Mouse (Mus musculus): ENCODE data around the gene Kdm8. TPM values are rescaled to one million over a fixed set of nuclear protein-coding genes. Genes with fewer than 3 reads are reported as not detected.
A peak's percentile ranks its signal among the peaks of the same experiment; 100 is the strongest.

Kdm8 gene
- polyA plus RNA-seq, 1 experiment = 2.4 TPM

DNA sequence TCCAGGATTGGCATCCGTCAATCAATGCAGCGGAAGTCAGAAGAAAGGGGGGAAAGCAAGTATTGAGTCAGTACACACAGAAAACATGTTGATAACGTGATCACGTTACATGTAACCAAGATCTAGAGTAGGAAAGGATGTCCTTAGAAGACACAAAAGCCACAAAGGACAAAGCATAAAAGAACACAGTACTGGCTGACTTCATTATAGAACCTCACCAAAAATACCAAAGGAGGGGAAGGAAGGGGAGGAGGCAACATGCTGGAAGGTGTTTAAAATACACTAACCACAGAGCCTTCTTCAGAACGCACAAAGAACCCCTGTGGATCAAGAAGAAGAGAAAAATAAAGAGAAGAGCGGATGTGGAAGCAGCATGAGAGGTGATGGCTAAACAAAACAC is 44.2 kb downstream of the Kdm8 start:
- peaks cover 21% of the 10 kb centered on the region for H3K4me1 ChIP-seq (ENCODE audit: control insufficient read depth, insufficient read depth, insufficient read length, low read length)
- H3K36me3 ChIP-seq (ENCODE audit: control insufficient read depth, insufficient read depth, low read length) = peaks cover 2% of the 10 kb centered on the region; the same call in 1 of the 2 replicates

DNA sequence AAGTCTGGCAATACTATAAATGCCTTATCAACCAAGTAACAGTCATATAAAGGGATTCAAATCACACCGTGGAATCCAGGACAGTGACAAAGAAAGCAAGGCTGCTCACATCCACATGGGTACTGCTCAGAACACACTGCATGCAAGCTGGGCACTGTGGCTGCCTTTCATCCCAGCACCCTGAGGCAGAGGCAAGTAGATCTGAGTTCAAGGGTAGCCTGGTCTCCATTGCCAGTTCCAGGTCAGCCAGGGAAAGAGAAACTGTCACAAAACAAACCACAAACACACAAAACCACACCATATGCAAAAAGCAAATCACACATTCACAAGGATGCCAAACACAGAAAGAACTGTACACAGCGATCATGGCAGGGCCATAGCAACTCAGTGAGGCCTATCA is 45.2 kb downstream of the Kdm8 start:
- Histone ChIP-seq H3K4me3 (ENCODE audit: low read depth, low read length) (no peak overlapping the region), H3K4me1 (ENCODE audit: control insufficient read depth, insufficient read depth, insufficient read length, low read length) (peaks cover 27% of the 10 kb centered on the region), H3K36me3 (ENCODE audit: control insufficient read depth, insufficient read depth, low read length) (peaks cover 2% of the 10 kb centered on the region; the same call in 1 of the 2 replicates), H3K27me3 (ENCODE audit: control insufficient read depth, insufficient read depth, low read length) (no peaks in the 10 kb centered on the region), H3K27ac (ENCODE audit: insufficient read depth, low read depth, low read length) (no peak overlapping the region)
- 71% methylated on average over 2 of the region's 2 CpGs for WGBS
- no peak for TF ChIP-seq CTCF (IDR thresholded peaks at IDR 0.05; ENCODE audit: extremely low read depth, insufficient read length, insufficient replicate concordance, low read depth, low read length)
- no peak for TF ChIP-seq POLR2A (IDR thresholded peaks at IDR 0.05; ENCODE audit: low read depth, low read length)

More for the DNA sequence above, 44.2 kb downstream of the Kdm8 start:
- TF ChIP-seq POLR2A (IDR thresholded peaks at IDR 0.05; ENCODE audit: low read depth, low read length) = no peak
- no peak for TF ChIP-seq CTCF (IDR thresholded peaks at IDR 0.05; ENCODE audit: extremely low read depth, insufficient read length, insufficient replicate concordance, low read depth, low read length)
- Histone ChIP-seq H3K27ac (ENCODE audit: insufficient read depth, low read depth, low read length) (peak overlapping the region; percentile 31; the same call in 1 of the 2 replicates), H3K4me3 (ENCODE audit: low read depth, low read length) (no peak overlapping the region), H3K27me3 (ENCODE audit: control insufficient read depth, insufficient read depth, low read length) (no peaks in the 10 kb centered on the region)
- 85% methylated on average over 6 of the region's 6 CpGs for WGBS

DNA sequence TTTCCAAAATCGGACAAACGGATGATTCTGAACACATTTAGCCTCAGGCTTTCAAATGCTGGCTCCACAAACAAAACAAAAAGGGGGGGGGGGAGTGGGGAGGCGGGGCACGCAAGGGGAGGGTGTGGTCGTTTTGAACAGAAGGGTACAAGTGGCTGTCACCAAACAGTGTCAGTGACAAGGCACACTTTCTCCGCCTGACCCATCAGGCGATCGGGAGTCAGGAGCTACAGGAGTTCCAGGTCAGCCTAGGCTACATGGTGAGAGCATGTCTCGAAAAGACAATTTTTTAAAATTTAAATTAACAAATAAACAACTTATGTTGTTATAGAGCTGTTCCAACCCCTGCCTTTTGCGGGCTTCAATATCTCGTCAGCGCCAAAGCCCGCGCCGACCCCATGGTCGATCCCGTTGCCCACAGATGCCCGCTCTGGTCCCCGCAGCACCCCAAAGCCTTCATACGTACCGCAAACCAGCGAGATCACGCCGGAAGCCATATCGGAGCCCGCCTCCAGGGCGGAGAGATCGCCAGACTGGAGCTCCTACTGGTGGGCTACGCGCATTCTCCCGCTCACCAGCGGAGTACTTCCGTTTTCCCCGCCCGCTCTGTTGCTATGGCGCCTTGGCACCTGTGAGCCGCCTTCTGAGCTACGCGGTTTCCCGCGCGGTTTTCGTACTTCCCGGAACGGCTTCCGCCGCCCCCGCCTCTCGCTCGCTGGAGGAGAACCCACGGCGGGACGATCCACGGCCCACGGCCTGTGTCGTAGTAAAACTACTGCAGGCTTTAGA is 46.7 kb downstream of the Kdm8 start, which contains the start of gene Nsmce1:
TSS of gene Nsmce1 (minus strand) at position 650 of the 789 bp plus-strand sequence.
- Histone ChIP-seq H3K4me3 (ENCODE audit: low read depth, low read length) (peak within 1 kb of the TSS; percentile 85), H3K36me3 (ENCODE audit: control insufficient read depth, insufficient read depth, low read length) (no peaks in the 10 kb centered on the region), H3K27me3 (ENCODE audit: control insufficient read depth, insufficient read depth, low read length) (no peaks in the 10 kb centered on the region), H3K4me1 (ENCODE audit: control insufficient read depth, insufficient read depth, insufficient read length, low read length) (peaks cover 29% of the 10 kb centered on the region), H3K27ac (ENCODE audit: insufficient read depth, low read depth, low read length) (peak within 1 kb of the TSS; percentile 97)
- WGBS = under 1% methylated on average over 56 of the region's 56 CpGs
- TF ChIP-seq POLR2A (IDR thresholded peaks at IDR 0.05; ENCODE audit: low read depth, low read length) (peak; percentile 61), CTCF (IDR thresholded peaks at IDR 0.05; ENCODE audit: extremely low read depth, insufficient read length, insufficient replicate concordance, low read depth, low read length) (peak; percentile 11; the same call in 1 of the 2 replicates)

DNA sequence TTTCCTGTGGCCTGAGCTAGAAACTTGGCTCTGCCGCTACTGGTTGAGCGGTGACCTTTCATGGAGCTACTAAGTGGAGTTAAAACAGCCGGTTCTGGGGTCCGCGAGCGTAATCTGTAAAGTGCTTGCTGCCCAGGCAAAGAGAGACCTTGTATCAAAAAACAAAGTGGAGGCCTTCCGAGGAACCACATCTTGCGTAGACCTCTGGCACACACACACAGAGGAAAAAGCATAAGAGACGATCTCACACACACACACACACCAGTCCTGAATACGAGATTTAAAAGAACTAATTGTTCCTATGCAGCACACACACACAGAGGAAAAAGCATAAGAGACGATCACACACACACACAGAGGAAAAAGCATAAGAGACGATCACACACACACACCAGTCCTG is 47.3 kb downstream of the Kdm8 start:
- H3K4me3 ChIP-seq (ENCODE audit: low read depth, low read length) = peak overlapping the region; percentile 85
- WGBS = 12% methylated on average over 12 of the region's 12 CpGs
- H3K27ac ChIP-seq (ENCODE audit: insufficient read depth, low read depth, low read length) = peak overlapping the region; percentile 97
- H3K36me3 ChIP-seq (ENCODE audit: control insufficient read depth, insufficient read depth, low read length) = no peaks in the 10 kb centered on the region
- TF ChIP-seq CTCF (IDR thresholded peaks at IDR 0.05; ENCODE audit: extremely low read depth, insufficient read length, insufficient replicate concordance, low read depth, low read length) = no peak
- no peak for TF ChIP-seq POLR2A (IDR thresholded peaks at IDR 0.05; ENCODE audit: low read depth, low read length)
- H3K27me3 ChIP-seq (ENCODE audit: control insufficient read depth, insufficient read depth, low read length) = no peaks in the 10 kb centered on the region
- H3K4me1 ChIP-seq (ENCODE audit: control insufficient read depth, insufficient read depth, insufficient read length, low read length) = peaks cover 28% of the 10 kb centered on the region

GRCm38 (mm10) chr7:125492551-125492950 is 48.1 kb downstream of the Kdm8 start:
- Histone ChIP-seq H3K4me3 (ENCODE audit: low read depth, low read length) (no peak overlapping the region), H3K27ac (ENCODE audit: insufficient read depth, low read depth, low read length) (peak overlapping the region; percentile 97), H3K27me3 (ENCODE audit: control insufficient read depth, insufficient read depth, low read length) (no peaks in the 10 kb centered on the region), H3K4me1 (ENCODE audit: control insufficient read depth, insufficient read depth, insufficient read length, low read length) (peaks cover 26% of the 10 kb centered on the region; the same call in 1 of the 2 replicates), H3K36me3 (ENCODE audit: control insufficient read depth, insufficient read depth, low read length) (no peaks in the 10 kb centered on the region)
- WGBS = 47% methylated on average over 6 of the region's 6 CpGs
- TF ChIP-seq CTCF (IDR thresholded peaks at IDR 0.05; ENCODE audit: extremely low read depth, insufficient read length, insufficient replicate concordance, low read depth, low read length) (no peak), POLR2A (IDR thresholded peaks at IDR 0.05; ENCODE audit: low read depth, low read length) (no peak)

DNA sequence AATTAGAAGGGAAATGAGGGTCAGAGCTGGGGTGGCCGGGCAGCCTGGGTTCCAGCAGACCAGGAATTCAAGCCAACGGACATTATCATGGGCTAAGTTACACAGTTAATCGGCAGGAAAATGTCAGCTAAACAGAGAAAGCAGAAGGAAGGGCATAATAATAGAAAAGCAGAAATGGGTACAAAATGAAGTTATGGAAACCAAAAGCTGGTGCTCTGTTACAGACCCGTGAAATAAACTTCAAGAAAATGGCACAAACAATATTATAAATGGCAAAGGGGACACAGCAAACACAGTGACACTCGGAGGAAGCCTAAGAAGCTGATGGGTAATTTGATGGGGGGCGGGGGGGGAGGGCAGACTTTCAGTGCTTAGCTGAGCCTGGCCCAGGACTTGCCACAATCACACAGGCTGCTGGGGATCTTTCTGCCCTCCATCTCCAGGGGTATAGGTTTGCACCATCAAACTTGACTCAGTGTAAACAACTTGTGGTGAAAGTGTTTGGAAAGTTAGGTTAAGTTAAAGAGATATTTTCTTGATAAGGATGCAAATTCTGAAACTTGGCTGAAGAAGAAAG is 51.5 kb downstream of the Kdm8 start:
- WGBS = 58% methylated on average over 6 of the region's 6 CpGs
- Histone ChIP-seq H3K4me3 (ENCODE audit: low read depth, low read length) (no peak overlapping the region), H3K27ac (ENCODE audit: insufficient read depth, low read depth, low read length) (no peak overlapping the region), H3K36me3 (ENCODE audit: control insufficient read depth, insufficient read depth, low read length) (no peaks in the 10 kb centered on the region), H3K4me1 (ENCODE audit: control insufficient read depth, insufficient read depth, insufficient read length, low read length) (peaks cover 28% of the 10 kb centered on the region; the same call in 1 of the 2 replicates), H3K27me3 (ENCODE audit: control insufficient read depth, insufficient read depth, low read length) (no peaks in the 10 kb centered on the region)
- TF ChIP-seq POLR2A (IDR thresholded peaks at IDR 0.05; ENCODE audit: low read depth, low read length) = no peak
- TF ChIP-seq CTCF (IDR thresholded peaks at IDR 0.05; ENCODE audit: extremely low read depth, insufficient read length, insufficient replicate concordance, low read depth, low read length) = no peak
